Mouse (Mus musculus): Measurements from ENCODE around the gene Btbd6.
A peak's percentile ranks its signal among the peaks of the same experiment; 100 is the strongest.

Btbd6 gene

DNA sequence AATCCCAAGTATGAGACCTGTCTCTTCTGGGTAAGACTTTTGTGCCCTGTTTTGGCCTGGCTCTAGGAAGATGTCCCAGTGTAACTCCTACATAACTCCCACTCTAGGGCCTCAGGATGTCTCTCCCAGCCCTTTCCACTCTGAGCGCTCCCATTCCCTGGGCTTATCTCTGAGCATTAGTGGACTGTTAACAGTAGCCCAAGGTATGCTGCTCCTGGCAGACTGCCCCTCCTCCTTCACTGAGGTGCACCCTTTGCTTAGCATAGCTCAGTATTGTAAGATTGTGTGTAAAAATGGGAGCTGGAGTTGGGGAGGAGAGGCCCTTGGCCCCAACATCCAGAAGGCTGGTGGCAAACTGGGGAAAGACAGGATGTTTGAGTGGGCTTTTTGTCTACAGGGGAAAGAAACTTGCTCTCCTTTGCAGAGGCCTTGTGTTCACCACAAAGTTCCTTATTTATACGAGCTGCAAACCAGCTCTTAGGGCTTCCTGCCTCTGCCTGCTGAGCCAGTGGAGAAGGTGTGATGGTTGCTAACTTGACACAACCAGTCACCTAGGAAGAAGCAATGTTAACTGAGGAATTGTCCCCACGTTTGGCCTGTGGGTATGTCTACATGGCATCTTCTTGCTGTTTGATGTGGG, 23.2 kb upstream of the Btbd6 start:
- no peak for DNase-seq (ENCODE audit: low read depth, low spot score)

DNA sequence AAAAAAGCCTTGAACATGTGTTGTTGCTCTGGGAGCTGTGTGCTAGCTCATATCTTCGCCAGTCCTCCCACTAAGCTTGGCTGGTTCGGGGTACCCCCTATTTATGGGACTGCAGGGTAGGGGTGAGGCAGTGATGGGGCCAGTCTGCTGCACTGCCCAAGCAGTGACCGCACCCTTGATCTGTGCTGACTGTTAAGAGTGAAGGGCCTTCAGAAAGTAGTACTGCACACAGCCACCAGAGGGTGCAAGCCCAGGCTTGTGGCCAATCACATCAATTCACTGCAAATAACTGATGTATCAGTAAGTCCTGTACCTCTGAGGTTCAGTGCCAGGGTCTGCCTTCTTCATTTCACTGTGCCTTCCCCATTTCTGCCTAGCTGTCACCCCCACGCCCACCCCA, 20.5 kb upstream of the Btbd6 start:
- DNase-seq (ENCODE audit: low read depth, low spot score) = peak; percentile 67

DNA sequence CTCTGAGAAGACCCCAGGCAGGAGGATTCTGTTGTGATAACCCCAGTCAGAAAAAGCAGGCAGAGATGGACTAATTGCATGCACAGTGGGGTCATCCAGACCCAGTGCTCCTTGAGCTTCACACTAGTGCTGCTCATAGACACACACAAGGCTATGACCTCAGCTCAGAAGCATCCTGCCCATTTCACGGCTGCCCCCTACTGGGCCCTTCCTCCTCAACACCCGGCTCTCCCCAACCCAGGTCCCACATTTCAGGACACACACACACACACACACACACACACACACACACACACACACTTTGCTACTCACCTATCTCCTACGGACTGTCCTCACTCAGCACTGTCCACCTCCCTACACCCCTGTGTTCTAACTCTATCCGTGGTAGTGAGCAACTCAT, 18.0 kb upstream of the Btbd6 start:
- peak; percentile 59 for DNase-seq (ENCODE audit: low read depth, low spot score)

DNA sequence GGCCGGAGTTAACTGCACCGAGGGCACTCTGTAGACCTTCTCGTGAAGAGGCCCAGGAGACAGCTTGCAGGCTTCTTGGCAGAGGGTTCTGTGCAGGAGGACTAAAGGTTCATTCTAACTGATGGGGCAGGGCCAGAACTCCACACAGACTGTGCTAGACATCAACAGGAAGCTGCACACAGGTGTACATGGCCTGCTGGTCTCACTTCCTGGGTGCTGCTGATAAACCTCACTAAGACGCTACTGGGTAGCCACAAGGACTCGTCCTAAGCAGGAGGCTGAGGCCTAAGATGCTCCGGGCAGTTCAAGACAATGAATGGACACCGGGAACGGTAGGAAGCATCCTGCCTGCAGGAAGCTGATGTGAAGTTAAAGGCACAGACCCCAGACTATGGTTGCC, 16.9 kb upstream of the Btbd6 start:
- DNase-seq (ENCODE audit: low read depth, low spot score) = no peak

DNA sequence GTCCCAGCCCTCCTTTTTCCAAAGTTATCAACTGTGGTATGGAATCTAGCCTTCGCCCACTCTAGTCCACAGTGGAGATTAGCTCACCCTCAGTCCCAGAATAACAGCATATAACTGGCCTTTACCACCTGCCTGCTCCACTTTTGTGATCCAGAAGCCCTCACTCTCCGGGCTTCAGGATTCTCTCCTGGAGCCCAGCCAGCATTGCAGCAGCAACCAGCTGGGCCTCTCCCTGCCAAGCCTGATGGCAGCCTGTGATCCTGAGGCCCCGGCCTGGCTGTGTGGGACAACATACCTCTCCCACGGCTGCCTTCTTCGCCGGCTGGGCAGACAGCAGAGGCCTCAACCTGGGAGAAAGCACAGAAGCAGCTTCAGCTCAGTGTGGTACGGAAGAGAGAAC, 14.9 kb upstream of the Btbd6 start:
- no peak for DNase-seq (ENCODE audit: low read depth, low spot score)

DNA sequence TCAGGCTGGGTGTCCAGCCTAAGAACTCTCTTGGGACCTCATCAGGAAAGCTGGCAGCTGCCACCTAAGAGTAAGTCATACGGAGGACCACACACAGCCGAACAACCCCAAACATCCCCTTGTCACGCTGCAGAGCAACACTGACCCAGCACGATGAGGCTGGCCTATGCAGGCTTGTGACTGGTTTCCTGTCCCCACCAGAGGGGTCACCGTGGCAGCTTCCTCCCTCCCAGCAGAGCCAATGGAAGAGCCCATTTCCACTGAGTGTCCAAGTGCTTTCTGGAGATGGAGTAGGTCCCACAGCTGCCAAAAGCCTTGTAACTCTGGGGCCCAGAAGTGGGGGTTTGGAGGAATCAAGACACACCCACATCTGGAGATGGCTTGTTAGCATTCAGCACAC, 14.4 kb upstream of the Btbd6 start:
- DNase-seq (ENCODE audit: low read depth, low spot score) = no peak

DNA sequence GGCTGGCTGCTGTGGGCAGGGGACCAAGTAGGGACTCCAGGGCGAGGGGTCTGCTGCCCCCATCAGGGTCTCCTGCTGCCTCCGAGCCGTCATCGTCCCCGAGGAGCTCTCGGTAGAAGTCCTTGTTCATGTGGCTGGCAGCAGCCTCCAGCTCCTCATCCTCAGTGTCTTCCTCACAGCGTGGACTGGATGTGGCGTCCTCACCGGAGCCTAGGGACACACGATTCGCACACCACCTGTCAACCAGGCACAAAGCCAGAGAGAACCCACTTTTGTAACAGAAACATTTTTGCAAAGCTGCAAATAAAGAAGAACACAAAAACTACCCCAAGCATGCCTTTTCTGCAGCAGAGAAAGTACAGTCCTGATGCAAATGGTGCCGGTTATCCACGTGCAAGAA, 10.5 kb upstream of the Btbd6 start:
- no peak for DNase-seq (ENCODE audit: low read depth, low spot score)

DNA sequence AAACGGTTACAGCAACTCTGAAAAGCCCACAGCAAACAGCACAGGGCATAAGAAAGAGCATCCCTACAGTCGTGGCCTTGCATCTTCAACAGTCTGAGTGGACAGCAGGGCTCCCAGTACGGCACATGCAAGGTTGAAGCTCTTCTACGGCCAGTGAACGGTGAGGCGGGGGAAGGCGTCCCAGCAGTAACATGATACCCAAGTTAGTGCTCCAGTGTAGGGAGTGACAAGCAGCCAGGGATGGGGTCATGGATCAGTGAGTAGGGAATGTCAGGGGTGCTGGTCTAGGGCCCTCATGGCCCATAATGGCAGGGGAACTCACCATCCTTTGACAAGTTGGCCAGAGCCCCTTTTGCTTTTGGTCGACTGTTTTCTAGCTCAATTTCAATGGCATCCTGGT, 7.3 kb upstream of the Btbd6 start:
- DNase-seq (ENCODE audit: low read depth, low spot score) = no peak

DNA sequence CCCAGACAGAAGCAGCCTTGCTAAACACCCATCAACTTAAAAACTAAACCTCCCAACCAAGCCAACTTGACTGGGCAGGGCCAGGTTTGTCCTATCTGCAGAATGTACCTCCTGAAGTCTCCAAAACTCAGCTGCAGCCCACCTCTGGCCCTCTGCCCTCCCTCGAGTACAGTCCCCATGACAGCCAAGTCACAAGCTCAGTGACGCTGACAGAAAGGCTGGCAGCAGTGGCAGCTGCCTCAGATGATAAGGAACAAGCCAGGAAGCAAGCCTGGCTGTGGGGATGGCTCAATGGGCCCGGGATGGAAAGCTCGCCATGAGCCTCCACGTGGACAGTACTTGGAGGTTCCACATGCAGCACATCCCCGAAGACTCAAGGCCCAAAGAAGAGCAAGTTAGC, 6.7 kb upstream of the Btbd6 start:
- DNase-seq (ENCODE audit: low read depth, low spot score) = no peak

DNA sequence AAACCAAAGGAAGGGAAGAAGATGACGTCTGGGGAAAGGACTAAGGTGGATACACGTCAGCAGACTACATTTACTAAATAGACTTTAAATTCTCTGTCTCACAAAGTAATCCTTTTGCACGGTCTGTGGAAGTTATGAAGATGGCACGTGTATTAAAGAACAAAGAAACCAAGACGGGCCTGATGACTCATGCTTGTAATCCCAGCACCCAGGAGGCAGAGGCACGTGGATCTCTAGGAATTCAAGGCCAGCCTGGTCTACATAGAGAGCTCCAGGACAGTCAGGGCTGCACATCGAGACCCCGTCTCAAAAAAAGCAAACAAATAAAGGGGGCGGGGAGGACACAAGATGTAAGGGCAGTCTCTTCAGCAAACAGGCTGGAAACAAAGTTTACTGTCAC, 1.5 kb upstream of the Btbd6 start:
- no peak for DNase-seq (ENCODE audit: low read depth, low spot score)

DNA sequence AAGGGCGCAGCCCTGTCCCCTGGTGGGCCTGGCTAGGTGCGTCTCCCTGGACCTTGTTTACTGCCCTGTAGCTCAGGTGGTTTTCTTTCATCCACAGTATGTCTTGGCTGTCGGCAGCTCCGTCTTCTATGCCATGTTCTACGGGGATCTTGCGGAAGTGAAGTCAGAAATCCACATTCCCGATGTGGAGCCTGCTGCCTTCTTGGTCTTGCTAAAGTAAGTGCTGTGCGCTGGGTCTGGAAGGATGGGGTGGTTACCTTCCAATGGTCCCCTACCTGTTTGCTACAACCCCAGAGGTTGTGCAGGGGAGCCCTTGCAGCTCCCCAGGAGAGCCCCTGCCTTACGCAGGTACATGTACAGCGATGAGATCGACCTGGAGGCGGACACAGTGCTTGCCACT, 874 bp downstream of the Btbd6 start:
- peak; percentile 39 for DNase-seq (ENCODE audit: low read depth, low spot score)

DNA sequence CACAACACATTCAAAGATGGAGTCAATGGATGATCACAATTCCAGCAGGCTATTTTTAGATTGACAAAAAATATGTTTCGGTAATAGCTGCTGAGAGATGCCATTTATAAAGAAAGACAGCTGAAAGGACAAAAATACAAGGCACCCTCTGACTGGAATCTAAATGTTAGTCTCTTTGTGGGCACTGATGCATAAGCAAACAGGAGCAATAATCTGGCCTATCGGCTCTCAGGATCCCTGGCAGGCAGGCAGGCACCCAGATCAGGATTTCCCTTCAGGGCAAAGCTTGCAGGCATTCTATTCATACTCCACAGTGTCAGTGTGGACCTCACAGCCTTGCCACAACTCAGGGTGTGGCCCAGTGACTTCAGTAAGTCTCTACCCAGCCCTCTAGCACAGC, 5.7 kb downstream of the Btbd6 start:
- DNase-seq (ENCODE audit: low read depth, low spot score) = no peak

DNA sequence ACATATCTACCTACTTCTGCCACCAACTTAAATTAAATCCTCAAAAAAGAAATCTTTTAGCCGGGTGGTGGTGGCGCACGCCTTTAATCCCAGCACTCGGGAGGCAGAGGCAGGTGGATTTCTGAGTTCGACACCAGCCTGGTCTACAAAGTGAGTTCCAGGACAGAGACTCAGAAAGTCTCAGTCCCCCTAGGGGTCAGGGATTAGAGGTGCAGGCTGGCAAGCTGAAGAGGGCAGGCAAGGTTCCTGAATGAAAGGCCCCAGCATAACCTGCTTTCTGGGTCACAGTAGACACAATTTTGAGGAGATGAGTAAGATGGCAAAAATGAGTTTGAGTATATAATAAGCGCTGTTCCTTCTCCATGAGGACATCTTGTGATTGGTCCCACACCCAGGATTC, 9.1 kb downstream of the Btbd6 start:
- DNase-seq (ENCODE audit: low read depth, low spot score) = peak; percentile 65

DNA sequence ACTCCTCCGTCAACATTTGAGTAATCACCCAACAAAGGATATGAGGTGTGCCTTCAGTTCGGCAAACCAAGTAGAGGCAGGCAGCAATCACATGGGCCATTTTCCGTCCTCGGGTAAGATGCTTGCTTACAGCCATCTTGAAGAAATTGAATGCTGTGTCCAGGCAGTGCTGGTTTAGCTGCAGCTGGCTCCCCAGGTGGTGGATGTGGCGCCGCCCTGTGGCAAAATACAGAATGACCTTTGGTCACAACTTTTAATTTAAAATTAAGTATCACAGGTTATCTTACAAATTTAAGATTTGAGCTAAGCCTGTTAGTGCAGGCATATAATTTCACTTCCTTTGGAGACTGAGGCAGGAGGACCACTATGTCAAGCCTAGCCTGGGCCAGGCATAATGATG, 11.6 kb downstream of the Btbd6 start:
- peak; percentile 58 for DNase-seq (ENCODE audit: low read depth, low spot score)

DNA sequence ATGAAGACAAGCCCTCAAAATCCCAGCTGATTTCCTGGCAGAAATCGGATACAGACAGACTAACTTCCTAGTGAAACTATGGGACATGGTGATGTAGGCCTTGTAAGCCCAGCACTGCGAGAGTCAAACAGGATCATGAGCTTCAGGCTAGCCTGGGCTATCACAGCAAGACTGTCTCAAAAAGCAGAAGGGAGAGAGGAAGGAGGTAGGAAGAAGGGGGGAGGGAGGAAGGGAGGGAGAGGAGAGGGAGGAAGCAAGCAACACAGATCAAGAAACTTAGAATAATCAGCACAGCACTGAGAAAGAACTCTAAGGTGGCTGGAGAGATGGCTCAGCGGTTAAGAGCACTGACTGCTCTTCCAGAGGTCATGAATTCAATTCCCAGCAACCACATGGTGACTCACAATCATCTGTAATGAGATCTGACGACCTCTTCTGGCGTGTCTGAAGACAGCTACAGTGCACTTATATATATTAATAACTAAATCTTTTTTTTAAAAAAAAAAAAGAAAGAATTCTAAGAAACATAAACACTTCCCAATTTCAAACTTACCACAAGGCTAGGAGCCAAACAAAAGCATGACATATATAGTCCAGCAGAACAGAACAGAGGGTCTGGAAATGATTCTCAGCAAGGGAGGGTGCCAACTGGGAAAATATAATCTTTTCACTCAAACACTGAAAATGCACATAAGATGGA, 14.6 kb downstream of the Btbd6 start:
- DNase-seq (ENCODE audit: low read depth, low spot score) = no peak

DNA sequence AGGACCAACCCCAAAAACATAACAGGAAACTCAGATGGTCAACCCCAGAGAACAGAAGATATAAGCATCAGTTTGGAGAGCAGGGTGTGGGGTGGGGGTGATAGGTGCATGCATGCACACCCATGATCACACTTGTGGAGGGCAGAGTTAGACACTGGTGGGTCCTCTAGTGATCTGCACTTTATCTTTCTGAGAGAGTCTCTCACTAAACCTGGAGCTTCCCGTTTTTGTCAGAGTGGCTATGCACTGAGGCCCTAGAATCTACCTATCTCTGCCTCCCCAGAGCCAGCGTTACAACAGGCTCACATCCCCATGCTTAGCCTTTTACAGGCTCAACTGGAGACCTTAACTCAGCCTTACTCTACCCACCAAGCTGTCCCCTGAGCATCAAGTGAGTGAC, 15.2 kb downstream of the Btbd6 start:
- DNase-seq (ENCODE audit: low read depth, low spot score) = no peak

DNA sequence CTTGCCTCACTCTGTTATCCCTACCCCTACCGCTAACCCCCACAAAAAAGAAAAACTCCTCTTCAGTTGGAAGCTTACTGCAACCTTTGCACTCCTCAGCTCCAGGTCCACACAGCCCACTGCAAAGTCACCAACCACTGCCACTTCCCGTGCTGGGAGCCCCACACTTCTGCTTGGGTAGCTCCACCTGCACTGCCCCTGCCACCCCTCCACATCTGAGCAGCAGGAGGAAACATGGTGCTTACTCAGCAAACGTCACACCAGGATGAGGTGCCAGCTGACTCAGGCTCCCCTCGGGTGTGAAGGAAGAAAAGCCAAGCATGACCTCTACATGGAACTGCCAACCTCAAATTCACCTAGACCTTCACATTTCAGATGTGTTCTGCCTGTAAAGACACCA, 17.9 kb downstream of the Btbd6 start:
- DNase-seq (ENCODE audit: low read depth, low spot score) = no peak

DNA sequence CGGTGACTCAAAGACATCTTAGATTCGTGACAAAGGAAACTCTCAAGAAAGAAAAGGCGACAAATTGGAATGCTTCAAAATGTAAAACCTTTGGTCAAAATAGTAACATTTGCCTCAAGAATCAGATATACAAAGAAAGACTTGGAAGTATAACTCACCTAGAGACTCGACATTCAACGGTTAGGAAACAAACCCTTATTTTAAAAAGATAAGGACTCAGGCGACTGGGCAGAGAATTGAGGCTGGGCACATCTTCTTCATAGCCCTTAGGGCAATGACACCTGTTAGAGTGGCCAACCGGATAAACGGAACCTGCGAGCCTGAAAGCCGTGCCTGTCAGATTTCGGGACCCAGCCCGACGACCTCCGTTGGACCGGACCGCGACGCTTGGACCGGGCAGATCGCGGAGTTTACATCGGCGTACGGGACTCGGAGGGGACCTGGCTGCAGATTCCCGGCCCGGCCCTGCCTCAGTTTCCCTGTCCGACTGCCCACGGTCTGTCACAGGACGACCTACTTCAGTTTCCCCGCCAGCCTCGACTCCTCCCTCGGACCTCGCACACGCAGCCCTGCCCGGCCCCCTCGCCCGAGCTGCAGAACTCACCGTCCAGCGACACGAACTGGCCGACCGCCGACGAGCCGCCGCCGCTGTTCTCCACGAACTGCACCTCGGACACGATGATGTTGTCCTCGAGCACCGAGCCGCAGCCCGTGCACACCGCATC, 23.4 kb downstream of the Btbd6 start:
- no peak for DNase-seq (ENCODE audit: low read depth, low spot score)

DNA sequence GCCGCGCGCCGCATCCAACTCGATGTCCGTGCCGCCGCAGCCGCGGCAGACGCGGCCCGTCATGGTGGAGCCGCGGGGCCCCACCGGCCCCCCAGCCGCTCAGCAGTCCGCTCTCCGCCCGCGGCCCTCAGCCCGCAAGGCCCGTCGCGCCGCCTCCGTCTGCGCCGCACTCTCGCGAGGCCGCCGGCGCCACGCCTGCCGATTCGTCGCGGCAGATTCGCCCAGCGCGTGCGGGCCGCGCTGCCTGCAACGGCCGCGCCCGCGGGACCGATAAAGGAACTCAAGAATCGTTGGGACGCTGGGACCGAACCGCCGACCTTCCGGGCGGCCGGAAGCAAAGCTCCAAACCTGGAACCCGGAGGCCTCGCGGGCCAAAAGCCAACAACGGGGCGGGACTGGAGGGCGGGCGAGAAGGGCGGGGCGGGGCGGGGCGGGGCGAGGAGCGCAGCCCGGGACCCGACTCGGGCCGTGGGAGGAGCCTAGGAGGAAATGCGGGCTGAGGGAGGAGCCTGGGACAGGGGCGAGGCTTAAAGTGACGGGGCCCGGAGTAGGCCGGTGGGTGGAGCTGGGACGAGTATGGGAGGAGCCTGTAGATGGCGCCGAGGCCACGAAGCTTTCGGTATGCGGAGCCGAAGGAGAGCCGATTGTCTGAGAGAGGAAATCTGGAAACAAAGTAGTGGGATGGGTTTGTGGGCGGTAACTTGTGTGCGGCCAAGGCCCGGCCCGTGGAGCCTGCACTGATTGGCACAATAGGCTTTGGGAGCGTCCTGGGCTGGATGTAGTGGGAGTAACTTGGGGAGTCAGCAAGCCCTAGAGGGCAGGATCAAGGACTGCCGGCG, 24.2 kb downstream of the Btbd6 start, which contains the start of gene Brf1:
Gene Brf1 (minus strand): TSS at position 411 of the 839 bp plus-strand sequence.
- peak; percentile 99 for DNase-seq (ENCODE audit: low read depth, low spot score)

DNA sequence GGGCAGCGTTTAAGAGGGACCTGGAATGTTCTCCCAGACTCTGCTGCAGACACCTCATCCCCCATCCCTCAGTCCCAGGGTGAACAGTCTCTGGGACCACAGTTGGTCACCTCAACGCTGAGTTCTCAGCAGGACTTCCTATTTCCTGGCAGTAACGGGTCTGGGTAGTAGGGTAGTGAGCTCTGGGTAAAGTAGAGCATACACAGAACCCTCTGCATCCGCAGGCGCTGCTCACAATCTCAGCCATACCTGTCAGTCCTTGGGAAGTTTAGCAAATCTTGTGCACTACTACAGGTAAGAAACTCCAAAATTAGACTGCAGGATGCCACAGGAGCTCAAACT, 24.8 kb downstream of the Btbd6 start:
- no peak for DNase-seq (ENCODE audit: low read depth, low spot score)

DNA sequence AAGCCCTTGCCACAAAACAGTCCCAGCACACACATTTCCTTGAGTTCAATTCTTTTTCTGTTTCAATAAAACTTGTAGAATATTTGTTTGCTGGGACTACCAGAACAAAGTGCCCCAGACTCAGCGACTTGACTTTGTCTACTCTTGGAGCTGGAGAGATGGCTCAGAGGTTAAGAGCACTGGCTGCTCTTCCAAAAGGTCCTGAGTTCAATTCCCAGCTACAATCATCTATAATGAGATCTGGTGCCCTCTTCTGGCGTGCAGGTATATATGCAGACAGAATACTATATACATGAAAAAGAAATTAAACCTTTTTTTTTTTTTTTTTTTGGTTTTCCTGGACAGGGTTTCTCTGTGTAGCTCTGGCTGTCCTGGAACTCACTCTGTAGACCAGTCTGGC, 26.4 kb downstream of the Btbd6 start:
- peak; percentile 29 for DNase-seq (ENCODE audit: low read depth, low spot score)

DNA sequence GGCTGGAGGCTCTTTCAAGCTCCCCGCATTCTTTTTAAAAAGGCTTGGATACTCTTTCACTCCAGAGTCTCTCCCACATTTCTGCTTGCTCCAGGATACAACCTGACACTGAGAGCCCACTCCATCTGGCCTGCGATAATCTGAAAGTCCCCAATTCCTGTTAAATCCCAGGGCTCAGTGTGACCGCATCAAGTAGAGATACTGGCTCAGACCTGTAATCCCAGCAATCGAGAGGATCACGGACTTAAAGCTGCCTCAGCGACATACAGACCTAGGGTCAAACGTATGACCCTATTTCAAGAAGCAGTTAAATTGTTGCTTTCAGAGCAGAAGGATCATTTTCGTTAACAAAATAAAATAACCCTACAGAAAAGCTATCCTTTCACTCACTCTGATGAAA, 27.7 kb downstream of the Btbd6 start:
- no peak for DNase-seq (ENCODE audit: low read depth, low spot score)
